Mouse (Mus musculus): Measurements from ENCODE around the gene Hdgf. TPM values are rescaled to one million over a fixed set of nuclear protein-coding genes. Genes with fewer than 3 reads are reported as not detected.
"Not testable (repeated sequence)": the region's sequence is repeated elsewhere in the genome, so short reads cannot be mapped to it uniquely, and the experiment has no call there.

The Hdgf gene
- polyA plus RNA-seq, 1 experiment = 112 TPM

DNA sequence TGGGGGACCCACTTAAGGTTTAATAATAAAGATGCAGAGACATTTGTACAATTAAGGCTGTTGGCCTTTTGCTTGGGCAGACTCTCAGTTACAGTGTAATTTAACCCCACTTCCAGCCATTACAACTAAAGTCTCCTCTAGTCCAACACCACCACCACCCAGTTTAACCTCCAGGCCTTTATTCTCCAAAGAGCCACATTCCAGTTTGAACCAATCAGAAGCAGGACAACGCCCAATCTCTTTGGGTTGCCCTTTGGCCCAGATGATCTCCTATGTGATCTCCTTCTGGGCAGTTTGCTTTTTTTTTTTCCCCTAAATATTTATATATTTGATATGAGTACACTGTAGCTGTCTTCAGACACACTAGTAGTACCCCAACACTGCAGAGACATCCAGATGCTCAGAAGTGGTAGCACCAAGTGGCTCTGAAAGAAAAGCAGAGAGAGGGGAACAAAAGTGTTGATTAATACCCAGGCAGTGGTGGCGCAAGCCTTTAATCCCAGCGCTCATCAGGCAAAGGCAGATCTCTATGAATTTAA is 12.7 kb upstream of the Hdgf start:
- Histone ChIP-seq H3K4me3 (ENCODE audit: control insufficient read depth, insufficient read depth, low read length) (no peak overlapping the region), H3K4me1 (replicated peaks; ENCODE audit: control insufficient read depth, insufficient read depth, low read length) (no peaks in the 10 kb centered on the region), H3K36me3 (ENCODE audit: control insufficient read depth, insufficient read depth, low read length) (no peaks in the 10 kb centered on the region), H3K27me3 (ENCODE audit: control insufficient read depth, insufficient read depth, low read length) (no peaks in the 10 kb centered on the region), H3K27ac (ENCODE audit: control insufficient read depth, insufficient read depth, low read length) (no peak overlapping the region)
- WGBS = 96% methylated on average over 3 of the region's 3 CpGs
- no peak for DNase-seq
- no peak for TF ChIP-seq POLR2A (IDR thresholded peaks at IDR 0.05; ENCODE audit: control insufficient read depth, extremely low read depth, insufficient read depth, low read length, poor library complexity)
- TF ChIP-seq CTCF (IDR thresholded peaks at IDR 0.05; ENCODE audit: borderline replicate concordance, control insufficient read depth, extremely low read depth, insufficient read depth, low read length, poor library complexity) = no peak

DNA sequence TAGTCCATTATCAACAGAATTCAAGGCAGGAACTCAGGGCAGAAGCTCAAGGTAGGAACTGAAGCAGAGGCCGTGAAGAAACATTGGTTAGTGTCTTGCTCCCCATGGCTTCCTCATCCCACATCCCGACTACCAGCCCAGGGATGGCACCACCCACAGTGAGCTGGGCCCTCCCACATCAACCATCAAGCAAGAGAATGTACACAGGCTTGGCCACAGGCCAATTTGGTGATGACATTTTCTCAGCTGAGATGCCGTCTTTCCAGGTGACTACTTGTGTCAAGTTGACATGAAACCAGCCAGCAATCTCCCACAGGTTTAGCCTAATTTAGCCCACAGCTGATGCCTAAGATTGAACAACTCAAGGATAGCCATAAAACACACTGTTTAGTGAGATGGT is 6.9 kb upstream of the Hdgf start:
- H3K27me3 ChIP-seq (ENCODE audit: control insufficient read depth, insufficient read depth, low read length) = no peaks in the 10 kb centered on the region

DNA sequence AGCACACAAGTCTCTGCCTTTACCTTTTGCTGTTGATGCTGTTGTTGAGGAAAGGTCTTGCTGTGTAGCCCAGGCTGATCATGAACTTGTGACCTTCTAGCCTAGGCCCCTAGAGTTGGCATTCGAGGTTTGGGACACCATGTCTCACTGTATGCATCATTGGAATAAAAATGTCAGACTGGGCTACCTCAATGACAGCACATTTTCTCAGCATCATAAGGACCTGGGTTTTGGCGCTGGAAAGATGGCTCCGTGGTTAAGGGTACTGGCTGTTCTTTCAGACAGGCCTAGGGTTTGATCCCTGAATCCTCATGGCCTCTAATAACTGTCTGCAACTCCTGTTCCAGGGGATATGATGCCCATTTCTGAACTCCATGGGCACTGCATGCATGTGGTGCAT is 6.3 kb upstream of the Hdgf start:
- TF ChIP-seq POLR2A (IDR thresholded peaks at IDR 0.05; ENCODE audit: control insufficient read depth, extremely low read depth, insufficient read depth, low read length, poor library complexity) (no peak), CTCF (IDR thresholded peaks at IDR 0.05; ENCODE audit: borderline replicate concordance, control insufficient read depth, extremely low read depth, insufficient read depth, low read length, poor library complexity) (no peak)
- no peak overlapping the region for H3K27ac ChIP-seq (ENCODE audit: control insufficient read depth, insufficient read depth, low read length)
- no peak overlapping the region for H3K4me3 ChIP-seq (ENCODE audit: control insufficient read depth, insufficient read depth, low read length)
- DNase-seq = no peak
- H3K36me3 ChIP-seq (ENCODE audit: control insufficient read depth, insufficient read depth, low read length) = no peaks in the 10 kb centered on the region
- H3K27me3 ChIP-seq (ENCODE audit: control insufficient read depth, insufficient read depth, low read length) = no peaks in the 10 kb centered on the region
- WGBS = 99% methylated on average over 3 of the region's 3 CpGs
- H3K4me1 ChIP-seq (replicated peaks; ENCODE audit: control insufficient read depth, insufficient read depth, low read length) = no peaks in the 10 kb centered on the region

More for the DNA sequence above, 6.9 kb upstream of the Hdgf start:
- WGBS = 91% methylated on average over 3 of the region's 3 CpGs
- H3K36me3 ChIP-seq (ENCODE audit: control insufficient read depth, insufficient read depth, low read length) = no peaks in the 10 kb centered on the region
- no peak for TF ChIP-seq POLR2A (IDR thresholded peaks at IDR 0.05; ENCODE audit: control insufficient read depth, extremely low read depth, insufficient read depth, low read length, poor library complexity)
- TF ChIP-seq CTCF (IDR thresholded peaks at IDR 0.05; ENCODE audit: borderline replicate concordance, control insufficient read depth, extremely low read depth, insufficient read depth, low read length, poor library complexity) = no peak
- no peaks in the 10 kb centered on the region for H3K4me1 ChIP-seq (replicated peaks; ENCODE audit: control insufficient read depth, insufficient read depth, low read length)
- DNase-seq = no peak
- no peak overlapping the region for H3K27ac ChIP-seq (ENCODE audit: control insufficient read depth, insufficient read depth, low read length)
- H3K4me3 ChIP-seq (ENCODE audit: control insufficient read depth, insufficient read depth, low read length) = no peak overlapping the region

DNA sequence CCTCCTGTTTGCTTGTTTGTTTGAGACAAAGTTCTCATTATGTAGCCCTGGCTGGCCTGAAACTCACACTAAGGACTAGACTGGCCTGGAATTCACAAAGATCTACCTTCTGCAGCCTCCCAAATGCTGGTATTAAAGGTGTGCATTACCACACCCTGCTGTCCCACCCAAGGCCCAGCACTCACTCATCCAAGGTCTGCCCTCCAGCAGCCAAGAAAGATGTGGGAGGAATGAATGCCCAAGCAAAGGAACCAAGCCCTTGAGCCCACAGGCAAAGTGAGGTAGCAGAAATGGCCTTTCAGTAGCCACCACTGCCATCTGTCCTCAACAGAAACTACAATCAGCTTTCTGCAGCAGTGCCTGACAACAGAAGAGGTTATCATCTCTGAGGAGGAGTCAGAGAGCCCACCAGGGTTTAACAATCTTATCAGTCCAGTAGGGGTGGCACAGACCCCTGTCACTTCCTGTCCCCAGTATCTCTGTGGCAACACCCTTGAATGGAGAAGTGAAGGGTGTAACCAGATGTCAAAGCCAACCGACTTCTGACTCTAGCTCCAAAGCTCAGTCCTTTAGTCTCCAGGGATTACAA is 5.0 kb upstream of the Hdgf start:
- H3K4me3 ChIP-seq (ENCODE audit: control insufficient read depth, insufficient read depth, low read length) = no peak overlapping the region
- H3K36me3 ChIP-seq (ENCODE audit: control insufficient read depth, insufficient read depth, low read length) = no peaks in the 10 kb centered on the region
- no peak for DNase-seq
- no peaks in the 10 kb centered on the region for H3K27me3 ChIP-seq (ENCODE audit: control insufficient read depth, insufficient read depth, low read length)
- H3K27ac ChIP-seq (ENCODE audit: control insufficient read depth, insufficient read depth, low read length) = no peak overlapping the region
- H3K4me1 ChIP-seq (replicated peaks; ENCODE audit: control insufficient read depth, insufficient read depth, low read length) = no peaks in the 10 kb centered on the region
- TF ChIP-seq POLR2A (IDR thresholded peaks at IDR 0.05; ENCODE audit: control insufficient read depth, extremely low read depth, insufficient read depth, low read length, poor library complexity) (no peak), CTCF (IDR thresholded peaks at IDR 0.05; ENCODE audit: borderline replicate concordance, control insufficient read depth, extremely low read depth, insufficient read depth, low read length, poor library complexity) (no peak)
- whole genome bisulfite sequencing = 13% methylated on average over 1 of the region's 1 CpGs

DNA sequence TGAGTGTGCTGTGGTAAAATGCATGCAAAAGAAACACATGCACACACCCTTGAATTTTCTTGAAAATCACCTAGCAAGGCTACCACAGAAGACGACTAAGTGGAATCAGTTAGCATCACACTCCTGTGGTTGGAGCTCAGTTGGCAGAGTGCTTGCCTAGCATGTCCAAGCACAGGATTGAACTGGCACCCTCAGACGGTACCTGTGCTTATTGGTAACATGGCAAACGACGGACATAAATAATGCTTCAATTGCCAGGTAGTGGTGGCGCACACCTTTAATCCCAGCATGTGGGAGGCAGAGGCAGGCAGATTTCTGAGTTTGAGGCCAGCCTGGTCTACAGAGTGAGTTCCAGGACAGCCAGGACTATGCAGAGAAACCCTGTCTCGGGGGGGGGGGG is 4.2 kb upstream of the Hdgf start:
- not testable (repeated sequence) for DNase-seq; H3K36me3 ChIP-seq (ENCODE audit: control insufficient read depth, insufficient read depth, low read length); H3K27me3 ChIP-seq (ENCODE audit: control insufficient read depth, insufficient read depth, low read length); H3K4me1 ChIP-seq (replicated peaks; ENCODE audit: control insufficient read depth, insufficient read depth, low read length); H3K27ac ChIP-seq (ENCODE audit: control insufficient read depth, insufficient read depth, low read length); H3K4me3 ChIP-seq (ENCODE audit: control insufficient read depth, insufficient read depth, low read length)
- WGBS = 80% methylated on average over 6 of the region's 6 CpGs

DNA sequence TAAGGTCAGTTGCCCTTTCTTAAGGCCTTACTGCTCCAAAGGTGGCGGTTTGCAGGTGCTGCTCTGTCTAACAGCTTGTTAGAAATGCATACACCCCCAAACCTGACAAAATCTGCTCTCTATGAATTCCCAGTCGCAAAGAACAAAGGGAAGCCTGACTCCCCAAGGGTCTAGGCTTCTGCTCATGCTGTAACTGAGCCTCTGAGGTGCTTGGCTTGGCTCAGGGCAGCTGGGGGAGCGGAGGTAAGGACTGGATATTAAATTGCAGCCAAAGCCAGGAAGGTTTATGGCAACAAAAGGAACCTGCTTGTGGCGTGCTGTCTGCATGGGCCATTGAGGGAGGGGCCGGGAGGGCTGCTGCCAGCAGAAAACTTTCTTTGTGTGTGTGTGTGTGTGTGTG is 2.3 kb upstream of the Hdgf start:
- Histone ChIP-seq H3K36me3 (ENCODE audit: control insufficient read depth, insufficient read depth, low read length) (no peaks in the 10 kb centered on the region), H3K4me1 (replicated peaks; ENCODE audit: control insufficient read depth, insufficient read depth, low read length) (peaks cover 16% of the 10 kb centered on the region), H3K27ac (ENCODE audit: control insufficient read depth, insufficient read depth, low read length) (no peak overlapping the region), H3K27me3 (ENCODE audit: control insufficient read depth, insufficient read depth, low read length) (no peaks in the 10 kb centered on the region), H3K4me3 (ENCODE audit: control insufficient read depth, insufficient read depth, low read length) (no peak overlapping the region)
- no peak for DNase-seq
- WGBS = 90% methylated on average over 5 of the region's 5 CpGs
- TF ChIP-seq CTCF (IDR thresholded peaks at IDR 0.05; ENCODE audit: borderline replicate concordance, control insufficient read depth, extremely low read depth, insufficient read depth, low read length, poor library complexity) (no peak), POLR2A (IDR thresholded peaks at IDR 0.05; ENCODE audit: control insufficient read depth, extremely low read depth, insufficient read depth, low read length, poor library complexity) (no peak)

DNA sequence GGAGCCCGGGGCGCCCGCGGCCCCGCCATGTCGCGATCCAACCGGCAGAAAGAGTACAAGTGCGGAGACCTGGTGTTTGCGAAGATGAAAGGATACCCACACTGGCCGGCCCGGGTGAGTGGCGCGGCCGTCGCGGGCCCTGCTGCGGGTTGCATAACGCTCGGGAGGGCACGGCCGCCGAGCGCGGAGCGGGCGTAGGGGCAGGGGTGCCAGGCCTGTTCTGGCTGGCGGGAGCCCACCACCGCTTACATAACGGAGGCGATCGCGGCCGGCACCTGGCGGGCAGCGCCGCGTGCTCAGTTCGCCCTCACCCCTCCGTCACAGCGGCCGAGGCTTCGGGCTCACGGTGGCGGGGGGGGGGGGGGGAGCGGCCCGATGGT is 470 bp downstream of the Hdgf start:
- WGBS = under 1% methylated on average over 45 of the region's 47 CpGs
- Histone ChIP-seq H3K36me3 (ENCODE audit: control insufficient read depth, insufficient read depth, low read length) (no peaks in the 10 kb centered on the region), H3K4me3 (ENCODE audit: control insufficient read depth, insufficient read depth, low read length) (peak overlapping the region; percentile 100), H3K27me3 (ENCODE audit: control insufficient read depth, insufficient read depth, low read length) (no peaks in the 10 kb centered on the region), H3K4me1 (replicated peaks; ENCODE audit: control insufficient read depth, insufficient read depth, low read length) (peaks cover 31% of the 10 kb centered on the region), H3K27ac (ENCODE audit: control insufficient read depth, insufficient read depth, low read length) (peak overlapping the region; percentile 40)
- no peak for DNase-seq
- TF ChIP-seq CTCF (IDR thresholded peaks at IDR 0.05; ENCODE audit: borderline replicate concordance, control insufficient read depth, extremely low read depth, insufficient read depth, low read length, poor library complexity) = no peak
- no peak for TF ChIP-seq POLR2A (IDR thresholded peaks at IDR 0.05; ENCODE audit: control insufficient read depth, extremely low read depth, insufficient read depth, low read length, poor library complexity)

All from thymus, adult 2 months (tissue).